Mouse (Mus musculus) naive thymus-derived CD4-positive, alpha-beta T cell, adult 2 months (primary cell): ENCODE data around the gene Crybb1.

Experiments used
- DNase-seq: peaks from one replicate; pipeline ENCODE4 v3.0.0-alpha.2; 2011; ENCODE audit warnings: low read depth

The Crybb1 gene

GRCm38 (mm10) chr5:112266011-112266777 is 10.6 kb downstream of the Crybb1 start:
- no peak for DNase-seq

DNA sequence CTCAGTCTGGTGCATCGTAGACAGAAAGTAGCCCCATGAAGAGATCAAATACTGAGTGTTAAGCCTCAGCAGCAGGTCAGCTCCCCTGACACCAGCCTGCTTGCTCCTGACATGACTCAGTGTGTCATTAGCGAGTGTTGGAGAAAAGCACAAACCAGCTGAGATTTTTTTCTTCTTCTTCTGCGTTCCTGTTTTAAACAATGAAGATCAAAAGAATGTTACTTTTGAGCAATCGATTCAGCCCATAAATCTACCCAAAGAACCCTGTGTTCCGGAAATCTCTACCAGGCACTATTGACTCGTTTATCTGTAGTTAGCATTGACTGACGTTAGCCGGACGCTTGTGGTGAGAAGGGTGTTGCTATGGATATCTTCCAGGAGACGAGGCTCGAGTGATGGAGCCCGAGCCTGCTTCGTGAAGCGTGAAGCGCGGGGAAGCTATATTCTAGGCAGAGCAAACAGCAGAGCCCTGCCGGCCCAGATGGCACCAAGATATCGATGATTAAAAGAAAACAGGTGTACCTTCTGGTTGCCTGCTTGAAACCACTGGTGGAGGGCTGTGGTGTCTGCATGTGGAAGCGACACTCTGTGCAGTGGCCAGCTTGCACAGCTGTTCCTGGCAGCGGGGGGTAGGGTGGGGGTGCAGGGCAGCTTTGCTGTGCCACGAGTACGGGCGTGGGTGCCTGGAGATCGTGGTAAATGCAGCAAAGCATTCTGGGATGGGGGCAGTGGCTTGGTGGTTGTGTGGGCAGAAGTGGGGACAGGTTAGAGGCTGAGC is 15.3 kb downstream of the Crybb1 start:
- peak; percentile 81 for DNase-seq

DNA sequence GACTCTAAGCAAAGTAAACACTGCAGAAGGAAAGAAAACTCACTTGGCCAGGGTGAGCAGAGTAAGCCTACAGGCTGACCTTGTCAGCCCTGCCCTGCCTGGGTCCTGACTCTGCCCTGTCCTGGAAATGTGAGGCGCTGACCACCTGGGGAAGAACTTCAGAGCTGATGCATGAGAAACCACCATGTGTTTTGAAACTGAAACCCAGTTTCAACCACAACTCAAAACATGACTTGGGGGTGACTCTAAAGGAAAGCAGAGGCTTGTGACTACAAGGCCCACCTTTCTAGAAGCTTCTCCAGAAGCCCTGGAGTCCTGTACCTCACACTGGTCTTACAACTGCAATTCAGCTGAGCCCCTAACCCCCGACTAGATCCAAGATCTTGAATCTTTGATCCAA is 17.3 kb downstream of the Crybb1 start:
- DNase-seq = peak; percentile 67

DNA sequence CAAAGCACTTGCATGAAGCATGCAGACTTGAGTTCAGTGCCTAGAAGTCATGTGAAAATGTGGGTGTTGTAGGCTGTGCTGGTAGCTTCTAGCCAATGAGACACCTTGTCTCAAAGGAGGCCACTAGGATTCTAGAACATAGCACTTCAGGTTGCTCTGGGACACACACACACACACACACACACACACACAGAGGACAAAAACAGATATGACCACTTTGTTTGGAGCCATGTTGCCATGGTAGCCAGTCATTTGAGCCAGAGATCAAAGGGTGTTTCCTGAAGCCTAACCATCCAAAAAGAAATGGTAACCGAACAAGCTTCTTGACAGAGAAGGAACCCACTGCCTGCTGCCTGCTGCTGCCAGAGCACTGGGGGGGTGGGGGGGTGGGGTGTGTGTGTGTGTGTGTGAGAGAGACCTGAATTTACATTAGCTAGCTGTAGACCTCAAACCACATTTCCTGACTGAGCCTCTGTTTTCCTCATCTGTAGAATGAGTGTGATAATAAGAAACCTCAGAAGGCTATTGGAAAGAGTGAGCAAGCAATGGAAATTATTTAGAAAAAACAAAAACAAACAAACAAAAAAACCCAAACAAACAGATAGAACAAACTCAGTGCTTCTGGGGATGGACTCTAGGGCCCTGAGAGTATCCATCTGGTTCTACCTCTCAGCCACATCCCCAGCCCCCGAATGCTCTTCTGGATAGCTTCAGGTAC is 18.3 kb downstream of the Crybb1 start:
- DNase-seq = peak; percentile 92

GRCm38 (mm10) chr5:112275021-112275804 is 19.6 kb downstream of the Crybb1 start:
- peak; percentile 79 for DNase-seq

DNA sequence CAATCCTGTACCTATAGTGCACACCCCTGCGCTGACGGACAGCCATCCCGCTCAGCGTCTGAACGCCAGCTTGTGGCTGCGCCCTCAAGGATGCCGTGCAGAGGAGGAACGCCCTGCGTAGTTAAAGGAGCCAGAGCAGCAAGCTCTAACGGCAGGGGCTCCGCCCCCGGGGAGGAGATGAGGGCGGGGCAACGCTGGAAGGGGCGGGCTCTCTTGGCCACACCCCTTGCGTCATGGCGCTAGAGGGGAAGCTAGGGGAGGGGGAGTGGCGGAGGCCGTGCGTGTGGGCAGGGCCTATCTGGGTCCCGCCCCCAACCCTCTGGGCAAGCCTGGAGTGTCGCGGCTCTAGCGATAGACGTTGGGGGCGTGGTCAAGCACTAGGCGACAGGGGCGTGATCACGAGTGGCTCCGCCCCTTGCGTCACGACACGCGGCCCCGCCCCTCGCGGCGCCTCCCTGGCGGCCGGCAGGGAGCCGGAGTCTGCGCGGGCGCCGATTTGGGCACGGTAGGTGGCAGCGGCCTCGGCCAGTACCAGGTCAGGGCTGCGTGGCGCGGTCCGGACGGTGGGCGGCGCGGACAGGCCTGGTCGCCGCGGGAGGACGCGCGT is 20.8 kb downstream of the Crybb1 start, which contains the start of gene Tpst2:
TSS of gene Tpst2 (plus strand) at position 425 of the 607 bp plus-strand sequence.
- DNase-seq = peak; percentile 100

GRCm38 (mm10) chr5:112276907-112277348 is 21.3 kb downstream of the Crybb1 start:
- no peak for DNase-seq

DNA sequence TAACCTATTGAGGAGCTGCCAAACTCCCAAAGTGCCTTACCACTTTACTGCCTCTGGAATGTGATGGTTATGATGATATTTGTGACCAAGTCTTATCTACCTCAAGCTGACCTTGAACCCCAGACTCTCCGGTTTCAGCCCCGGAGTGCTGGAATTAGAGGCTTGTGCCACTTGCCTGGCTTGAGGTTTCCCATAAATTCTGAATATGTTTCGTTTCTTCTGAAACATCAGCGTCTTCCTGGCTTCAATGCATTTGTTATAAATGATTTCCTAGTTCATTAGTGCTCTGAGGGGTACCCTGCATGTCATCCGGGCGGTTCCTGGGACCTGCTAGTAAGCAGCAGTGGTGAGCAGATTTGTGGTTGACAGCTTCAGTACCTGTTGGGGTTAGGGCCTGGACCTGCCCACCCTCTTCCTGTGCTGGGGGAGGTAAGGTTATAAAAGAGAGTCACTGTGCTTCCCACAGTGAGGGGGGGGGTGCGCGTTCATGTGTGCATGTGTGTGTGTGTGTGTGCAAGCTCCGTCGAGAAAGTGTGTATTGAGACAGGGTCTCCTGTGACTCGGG is 22.4 kb downstream of the Crybb1 start:
- peak; percentile 54 for DNase-seq

- no peak for DNase-seq
Measured at GRCm38 (mm10) chr5:112279181-112280021, 23.8 kb downstream of the Crybb1 start.

DNA sequence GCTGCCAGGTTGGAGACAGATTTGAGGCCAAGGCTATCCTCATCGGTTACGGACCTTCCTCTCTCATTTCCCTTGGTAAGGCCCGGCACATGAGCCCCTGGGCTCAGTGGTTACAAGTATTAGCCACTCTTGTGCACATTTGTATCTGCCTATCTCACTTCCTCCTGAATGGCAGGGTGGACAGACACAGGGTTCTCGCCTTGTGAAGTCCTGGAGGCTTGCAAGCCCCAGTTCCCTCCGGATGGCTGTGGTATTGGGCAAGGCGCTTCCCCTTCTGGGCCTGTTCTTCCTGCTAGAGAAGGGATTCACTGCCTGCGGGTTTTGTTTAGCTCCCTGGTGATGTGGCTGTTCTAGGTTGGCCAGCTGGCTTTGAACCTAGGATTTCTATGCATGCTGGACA is 24.5 kb downstream of the Crybb1 start:
- no peak for DNase-seq

DNA sequence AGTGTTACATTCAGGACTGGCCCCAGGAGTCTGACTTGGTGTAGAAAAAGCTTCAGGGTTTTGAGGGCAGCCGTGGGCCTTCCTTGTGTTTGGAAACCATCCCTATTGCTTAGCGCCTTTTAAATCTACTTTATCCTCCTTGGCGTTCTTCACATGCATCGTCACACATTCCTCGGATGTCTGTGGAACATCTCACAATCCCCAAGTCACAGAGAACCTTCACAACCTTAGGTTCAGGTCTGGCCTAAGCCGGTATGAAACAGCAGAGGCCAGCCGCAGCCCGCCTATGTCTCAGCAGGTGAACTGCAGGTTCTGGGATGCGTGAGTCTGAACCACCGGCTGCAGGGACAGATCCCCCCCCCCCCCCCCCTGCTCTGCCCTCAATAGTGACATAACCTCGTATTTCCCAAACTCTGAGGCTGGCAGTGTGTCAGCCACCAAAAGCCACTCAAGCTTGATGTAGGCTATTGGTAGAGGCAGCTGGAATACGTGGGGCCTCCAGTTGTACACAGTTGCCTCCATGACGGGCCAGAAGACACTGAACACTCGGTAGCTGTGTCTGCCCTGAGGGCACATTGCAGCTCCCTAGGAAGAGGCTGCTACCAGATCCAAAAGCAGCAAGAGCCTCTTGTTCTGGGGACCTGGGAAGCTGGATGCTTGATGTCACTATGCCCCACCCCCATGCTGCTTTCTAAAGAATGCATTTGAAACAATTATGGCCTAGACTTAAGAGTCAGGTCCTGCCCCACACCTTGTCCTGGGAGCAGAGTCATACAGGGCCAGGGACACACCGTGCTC is 25.4 kb downstream of the Crybb1 start:
- no peak for DNase-seq

DNA sequence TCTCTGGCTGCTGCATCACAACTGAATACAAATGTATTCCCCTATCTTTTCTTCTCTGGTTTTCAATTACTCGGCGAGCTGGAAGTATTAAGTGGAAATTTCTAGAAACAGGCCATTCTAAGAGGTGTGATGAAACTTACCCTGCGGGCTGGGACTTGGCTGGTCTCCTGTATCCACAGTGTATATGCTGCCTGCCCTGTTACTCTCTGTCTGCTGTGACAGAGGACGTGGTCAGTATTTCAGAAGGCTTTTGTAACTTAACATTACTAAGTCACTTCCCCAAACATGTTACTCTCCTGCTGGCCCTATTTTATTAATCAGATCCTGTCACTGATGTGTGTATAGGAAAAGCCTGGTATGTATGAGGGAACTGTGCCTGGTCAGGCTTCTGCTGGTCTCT is 26.1 kb downstream of the Crybb1 start:
- no peak for DNase-seq

GRCm38 (mm10) chr5:112282123-112282779 is 26.6 kb downstream of the Crybb1 start:
- no peak for DNase-seq

GRCm38 (mm10) chr5:112282780-112283482 is 27.3 kb downstream of the Crybb1 start:
- no peak for DNase-seq

- no peak for DNase-seq
Measured at GRCm38 (mm10) chr5:112283543-112284202, 28.1 kb downstream of the Crybb1 start.

DNA sequence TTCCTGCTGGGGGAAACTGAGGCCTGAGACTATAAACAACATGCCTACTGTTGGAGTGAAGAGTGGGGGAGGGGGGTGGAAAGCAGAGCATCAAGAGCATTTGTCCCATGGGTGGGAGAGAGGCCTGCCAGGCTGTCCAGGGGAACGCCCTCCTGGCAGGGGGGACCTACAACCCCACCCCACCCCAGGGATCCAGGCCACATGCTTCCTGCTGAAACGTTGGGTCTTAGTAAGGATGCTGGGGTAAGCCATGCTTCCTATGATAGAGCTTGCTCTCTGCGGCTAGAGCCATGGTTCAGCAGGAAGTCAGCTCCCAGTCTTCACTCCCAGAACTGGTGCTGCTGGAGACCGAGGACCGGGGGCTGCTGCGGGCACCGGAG is 28.6 kb downstream of the Crybb1 start:
- DNase-seq = no peak

GRCm38 (mm10) chr5:112285548-112286085 is 30.0 kb downstream of the Crybb1 start:
- no peak for DNase-seq
